Mouse (Mus musculus): Measurements from ENCODE around the gene Ube2l6.

Ube2l6 gene

GRCm38 (mm10) chr2:84798493-84798921, at the start of gene Ube2l6:
Gene Ube2l6 (plus strand): TSS chr2:84798828.
- DNase-seq (ENCODE audit: low spot score) = peak; percentile 79

DNA sequence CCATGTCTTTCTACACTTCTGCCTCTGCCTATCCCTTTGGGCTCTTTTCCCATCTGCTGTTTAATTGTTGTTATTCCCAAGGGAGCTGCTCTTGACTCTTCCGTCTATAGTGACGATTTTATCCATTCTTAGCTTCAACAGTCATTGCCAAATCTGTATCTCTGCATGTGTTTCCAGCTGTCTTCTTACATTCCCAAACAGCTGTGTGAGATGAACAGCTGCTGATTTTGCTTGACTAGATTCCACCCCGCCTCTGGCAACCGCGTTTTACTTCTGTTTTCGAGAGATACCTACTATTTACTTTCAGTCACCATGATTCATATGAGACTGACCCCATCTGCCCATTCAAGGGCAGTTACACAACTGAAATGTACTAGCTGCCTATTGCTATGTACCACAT, 48.5 kb upstream of the Ube2l6 start:
- no peak for DNase-seq (ENCODE audit: low spot score)

DNA sequence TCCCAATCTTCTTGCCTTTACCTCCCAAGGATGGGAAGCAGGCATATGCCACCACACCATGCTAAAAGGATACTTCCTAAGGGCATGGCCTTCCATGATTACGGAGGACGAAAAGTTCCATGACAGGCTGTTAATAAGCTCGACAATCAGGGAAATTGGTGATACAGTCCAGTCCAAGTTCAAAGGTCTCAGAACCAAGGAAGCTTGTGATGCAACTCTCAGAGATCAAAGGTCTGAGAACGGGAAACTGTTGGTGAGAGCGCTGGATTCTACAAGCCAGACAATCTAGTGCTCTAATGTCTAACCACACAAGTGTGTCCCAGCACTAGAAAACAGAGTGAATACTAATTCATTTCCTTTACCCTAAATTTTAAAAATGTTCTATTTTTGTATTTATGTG, 42.4 kb upstream of the Ube2l6 start:
- peak; percentile 71 for DNase-seq (ENCODE audit: low spot score)

- DNase-seq (ENCODE audit: low spot score) = no peak
Observed at GRCm38 (mm10) chr2:84757026-84757682, 41.5 kb upstream of the Ube2l6 start.

- peak; percentile 36 for DNase-seq (ENCODE audit: low spot score)
Observed at GRCm38 (mm10) chr2:84758542-84759127, 40.0 kb upstream of the Ube2l6 start.

DNA sequence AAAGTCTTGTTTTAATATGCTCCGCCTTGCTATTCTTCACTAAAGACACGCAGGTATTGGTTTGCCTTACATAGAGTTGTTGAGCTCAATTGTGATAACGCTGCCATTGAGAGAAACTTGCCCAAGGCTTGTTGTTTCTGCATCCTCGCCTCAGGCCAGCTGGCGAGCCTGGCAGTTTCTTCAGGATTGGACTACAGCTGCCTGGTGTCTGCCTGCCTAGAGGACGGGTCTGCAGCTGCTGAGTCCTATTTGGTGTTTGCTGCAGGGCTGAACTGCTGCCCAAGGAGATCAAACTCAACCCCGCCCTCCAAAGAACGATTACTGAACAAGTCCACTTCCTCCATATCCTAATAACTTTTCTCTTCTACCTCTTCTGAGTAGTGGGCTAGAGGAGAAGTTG, 37.9 kb upstream of the Ube2l6 start:
- no peak for DNase-seq (ENCODE audit: low spot score)

DNA sequence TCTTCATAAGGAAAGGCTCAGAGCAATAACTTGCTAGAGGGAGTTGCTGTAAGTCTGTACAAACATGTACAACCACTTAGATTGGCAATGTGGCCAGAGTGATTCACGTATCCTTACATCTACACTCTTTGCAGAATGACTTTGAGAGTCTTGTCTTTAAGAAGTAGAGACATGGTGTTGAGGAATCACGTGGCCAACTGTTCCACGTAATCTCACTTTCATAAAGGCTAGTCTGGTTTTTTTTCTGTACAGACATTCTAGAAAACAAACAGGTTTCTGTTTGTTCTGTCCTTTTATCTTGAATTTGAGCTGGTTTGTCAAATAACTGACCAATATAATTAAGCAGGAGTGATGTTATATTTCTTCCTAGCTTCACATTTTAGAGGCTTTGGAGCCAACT, 37.3 kb upstream of the Ube2l6 start:
- DNase-seq (ENCODE audit: low spot score) = no peak

GRCm38 (mm10) chr2:84761840-84762239, 36.8 kb upstream of the Ube2l6 start:
- no peak for DNase-seq (ENCODE audit: low spot score)

DNA sequence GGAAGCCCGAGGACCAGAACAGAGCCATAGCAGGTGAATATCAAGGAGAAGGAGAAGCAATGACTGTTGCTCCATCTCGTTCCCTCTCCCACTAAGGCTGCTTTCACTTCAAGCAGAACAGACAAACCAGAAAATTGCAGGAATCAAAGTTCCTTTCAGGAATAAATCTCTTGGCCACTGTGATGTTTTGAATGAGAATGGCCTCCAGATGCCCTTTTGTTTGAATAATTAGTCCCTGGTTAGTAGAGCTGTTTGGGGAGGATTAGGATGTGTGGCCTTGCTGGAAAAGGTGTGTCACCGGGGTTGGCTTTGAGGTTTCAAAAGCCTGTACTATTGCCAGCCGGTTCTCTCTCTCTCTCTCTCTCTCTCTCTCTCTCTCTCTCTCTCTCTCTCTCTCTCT, 36.3 kb upstream of the Ube2l6 start:
- no peak for DNase-seq (ENCODE audit: low spot score)

GRCm38 (mm10) chr2:84762818-84763217, 35.8 kb upstream of the Ube2l6 start:
- no peak for DNase-seq (ENCODE audit: low spot score)

DNA sequence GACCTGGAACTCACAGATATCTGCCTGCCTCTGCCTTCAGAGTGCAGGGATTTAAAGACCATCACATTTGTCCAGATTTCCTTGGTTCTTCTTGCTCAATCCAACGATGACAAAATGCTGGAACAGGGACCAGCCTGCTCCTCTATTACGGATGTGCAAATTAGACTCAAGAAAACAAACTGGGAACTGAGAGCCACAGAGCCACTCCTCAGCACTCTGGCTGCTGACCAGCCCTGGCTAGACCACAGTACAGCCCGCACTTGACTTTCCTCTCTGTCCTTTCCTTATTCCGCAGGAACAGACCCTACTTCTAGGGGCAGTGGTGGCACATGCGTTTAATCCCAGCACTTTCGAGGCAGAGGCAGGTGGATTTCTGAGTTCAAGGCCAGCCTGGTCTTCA, 28.1 kb upstream of the Ube2l6 start:
- no peak for DNase-seq (ENCODE audit: low spot score)

DNA sequence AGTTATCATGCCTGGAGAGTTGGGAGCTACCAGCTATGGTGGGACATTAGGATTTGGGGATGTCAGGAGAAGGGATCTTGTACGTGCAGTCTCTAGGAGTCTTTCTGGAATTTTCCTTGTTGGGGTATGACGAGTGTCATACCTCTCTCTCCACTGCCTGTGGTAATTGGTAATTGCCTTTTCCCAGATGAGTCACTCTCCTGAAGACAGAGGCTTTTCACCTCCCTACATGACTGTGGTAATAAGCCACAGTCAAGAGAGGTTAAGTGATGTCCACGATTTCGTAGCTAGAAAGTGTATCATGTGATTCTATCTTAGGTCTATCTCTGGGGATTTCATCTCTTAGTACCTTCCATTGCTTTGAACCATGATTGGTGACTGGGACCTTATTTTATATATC, 26.2 kb upstream of the Ube2l6 start:
- no peak for DNase-seq (ENCODE audit: low spot score)

- no peak for DNase-seq (ENCODE audit: low spot score)
Observed at GRCm38 (mm10) chr2:84773195-84773594, 25.4 kb upstream of the Ube2l6 start.

- DNase-seq (ENCODE audit: low spot score) = peak; percentile 70
Observed at GRCm38 (mm10) chr2:84774751-84775150, 23.9 kb upstream of the Ube2l6 start.

DNA sequence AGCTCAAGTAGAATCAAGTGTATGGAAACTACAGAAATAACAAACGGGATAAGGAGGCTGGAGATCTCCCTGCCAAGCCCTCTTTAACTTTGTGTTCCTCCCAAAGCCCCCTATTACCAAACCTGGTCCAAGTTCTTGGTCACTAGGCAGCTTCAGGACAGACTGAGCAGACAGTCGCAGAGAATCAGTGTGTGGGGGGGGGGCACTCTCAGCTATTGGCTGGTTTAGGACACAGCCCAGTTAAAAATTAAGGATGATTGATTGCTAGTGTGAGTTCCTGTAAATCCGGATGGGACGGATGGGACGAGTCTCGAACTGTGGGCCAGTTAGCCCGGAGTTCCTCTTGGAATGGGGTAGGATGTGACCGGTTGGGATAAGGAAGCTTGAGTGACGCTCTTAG, 23.4 kb upstream of the Ube2l6 start, which contains the start of gene Serping1:
TSS of gene Serping1 (minus strand) at position 204 of the 400 bp plus-strand sequence.
- DNase-seq (ENCODE audit: low spot score) = no peak

GRCm38 (mm10) chr2:84775665-84776064, 23.0 kb upstream of the Ube2l6 start:
- DNase-seq (ENCODE audit: low spot score) = no peak

DNA sequence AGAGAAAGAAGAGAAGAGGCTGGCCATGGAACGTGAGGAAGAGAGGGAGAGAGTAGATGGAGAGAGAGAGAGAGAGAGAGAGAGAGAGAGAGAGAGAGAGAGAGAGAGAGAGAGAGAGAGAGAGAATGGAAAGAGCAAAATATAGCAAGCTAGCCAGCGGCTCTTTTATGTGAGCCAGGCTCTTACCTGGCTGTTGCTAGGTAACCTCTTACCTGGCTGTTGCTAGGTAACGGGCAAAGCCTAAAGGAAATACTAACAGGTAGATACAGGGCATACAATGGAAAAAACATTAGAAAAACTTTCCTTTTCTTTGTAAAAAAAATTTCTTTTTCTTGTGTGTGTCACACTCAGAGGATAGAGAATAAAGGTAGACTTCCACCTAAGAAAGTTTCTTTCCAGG, 20.9 kb upstream of the Ube2l6 start:
- DNase-seq (ENCODE audit: low spot score) = no peak

GRCm38 (mm10) chr2:84779210-84779609, 19.4 kb upstream of the Ube2l6 start:
- DNase-seq (ENCODE audit: low spot score) = no peak

DNA sequence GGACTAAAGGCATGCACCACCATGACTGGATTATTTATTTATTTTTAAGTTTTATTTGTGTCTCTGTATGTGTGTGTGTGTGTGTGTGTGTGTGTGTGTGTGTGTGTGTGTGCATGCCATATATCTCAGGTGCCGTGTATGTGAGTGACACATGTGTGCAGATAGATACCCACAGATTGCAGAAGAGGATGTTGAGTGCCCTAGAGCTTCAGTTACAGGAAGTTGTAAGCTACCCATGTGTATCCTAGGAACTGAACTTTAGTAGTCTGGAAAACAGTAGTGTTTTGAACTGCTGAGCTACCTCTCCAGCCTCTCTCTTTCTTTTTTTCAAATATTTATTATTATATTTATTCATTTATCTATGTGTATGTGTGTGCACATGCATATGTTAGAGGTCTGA, 15.3 kb upstream of the Ube2l6 start:
- no peak for DNase-seq (ENCODE audit: low spot score)

DNA sequence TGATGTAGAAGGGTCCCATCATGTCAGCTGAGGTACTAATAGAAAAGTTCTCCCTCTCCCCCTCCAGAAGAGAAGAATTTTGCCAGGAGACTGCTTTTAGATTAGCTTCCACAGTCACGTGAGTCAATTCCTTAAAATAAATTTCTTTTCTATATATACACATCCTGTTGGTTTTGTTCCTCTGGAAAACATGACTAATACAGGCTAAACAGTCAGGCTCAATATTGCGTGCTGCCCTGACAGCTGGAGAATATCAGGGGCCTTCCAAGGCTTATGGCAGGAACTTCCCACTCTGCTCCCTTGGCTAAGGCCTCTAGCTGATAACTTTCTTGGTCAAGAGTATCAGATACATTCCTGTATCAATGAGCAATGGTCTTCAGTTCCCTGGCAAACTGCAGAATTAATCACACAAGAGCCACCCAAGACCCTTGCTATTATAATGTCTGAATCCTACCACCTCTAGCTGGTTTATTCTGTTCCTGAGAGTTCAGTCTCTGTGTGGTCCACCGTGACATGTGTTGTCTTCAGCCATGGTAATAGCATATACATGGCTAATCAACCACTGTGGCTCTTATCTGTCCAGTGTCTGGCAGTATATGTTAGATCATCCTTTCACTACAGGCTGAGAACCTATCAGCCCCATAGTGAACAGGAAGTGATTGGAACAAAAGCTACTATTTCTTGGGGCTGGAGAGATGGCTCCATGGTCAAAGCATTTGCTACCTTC, 14.6 kb upstream of the Ube2l6 start:
- DNase-seq (ENCODE audit: low spot score) = no peak

DNA sequence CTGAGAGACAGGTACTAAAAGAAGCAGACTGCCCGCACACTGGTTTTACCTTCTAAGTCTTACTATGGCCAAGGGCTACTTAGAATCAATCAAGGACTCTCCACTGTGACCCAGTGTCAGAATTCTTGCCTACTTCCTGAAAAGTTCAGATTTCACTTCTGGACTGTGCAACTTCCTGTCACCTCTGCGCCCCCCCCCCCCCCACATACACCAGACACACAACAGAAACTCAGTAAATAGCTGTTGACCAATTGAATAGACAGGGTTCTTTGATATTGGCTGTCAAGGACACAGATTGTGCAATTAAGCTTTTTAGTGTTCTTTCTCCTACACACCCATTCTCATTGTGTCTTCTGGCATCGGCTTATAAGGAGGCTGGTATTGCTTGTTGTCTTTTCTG, 10.3 kb upstream of the Ube2l6 start:
- DNase-seq (ENCODE audit: low spot score) = no peak

GRCm38 (mm10) chr2:84790418-84790817, 8.2 kb upstream of the Ube2l6 start:
- DNase-seq (ENCODE audit: low spot score) = no peak

DNA sequence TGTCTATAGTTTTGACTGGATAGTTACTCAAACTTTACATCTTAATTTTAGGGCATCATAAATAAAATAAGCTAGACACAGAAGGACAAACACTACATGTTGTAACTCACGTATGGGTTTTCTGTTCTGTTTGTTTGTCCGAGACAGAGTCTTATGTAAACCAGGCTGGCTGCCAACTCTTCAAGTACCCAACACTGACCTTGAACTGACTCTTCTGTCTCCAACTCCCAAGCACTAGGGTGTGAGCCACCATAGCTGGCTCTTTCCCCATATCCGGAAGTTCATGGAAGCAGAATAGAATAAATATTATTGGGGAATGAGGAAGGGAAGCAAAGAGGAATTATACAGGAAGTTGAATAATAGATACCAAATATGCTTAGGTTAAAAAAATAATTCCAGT, 6.1 kb upstream of the Ube2l6 start:
- no peak for DNase-seq (ENCODE audit: low spot score)
